Mouse (Mus musculus) spleen, postnatal 36 days (tissue): ENCODE data around the gene Rps21.
A peak's percentile ranks its signal among the peaks of the same experiment; 100 is the strongest.

Source experiments
- DNase-seq, 2 experiments: peaks; one replicate each; pipeline ENCODE4 v3.0.0; 2022; ENCODE audit warnings: low spot score in 2 of 2, mixed read lengths in 1 of 2

The Rps21 gene

DNA sequence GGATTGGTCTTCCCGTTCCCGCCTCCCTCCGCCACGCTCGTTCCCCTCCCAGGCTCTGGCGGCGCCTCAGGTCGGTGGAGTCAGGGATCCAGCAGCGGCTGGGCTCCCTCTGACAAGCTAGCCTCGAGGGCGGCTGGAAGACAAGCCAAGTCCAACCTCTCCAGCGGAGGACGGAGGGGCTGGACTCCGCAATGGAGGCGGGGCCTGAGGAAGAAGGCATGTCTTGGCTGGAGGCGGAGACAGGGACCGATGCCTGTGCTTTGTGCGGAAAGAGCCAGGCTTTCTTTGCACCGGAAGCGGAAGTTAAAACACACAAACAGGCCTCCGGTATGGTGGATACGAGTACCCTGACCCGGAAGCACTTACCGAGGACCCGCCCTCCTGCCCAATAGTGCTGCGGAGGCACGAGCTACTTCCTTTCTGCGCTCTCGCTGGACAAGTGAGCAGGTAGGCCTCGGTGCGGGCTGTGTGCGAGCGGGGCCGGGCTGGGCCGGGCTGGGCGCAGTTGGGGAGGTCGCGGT, at the start of gene Rps21:
TSS of gene Rps21 (plus strand) at position 377 of the 521 bp plus-strand sequence.
- DNase-seq = peak; percentile 97 to 98

DNA sequence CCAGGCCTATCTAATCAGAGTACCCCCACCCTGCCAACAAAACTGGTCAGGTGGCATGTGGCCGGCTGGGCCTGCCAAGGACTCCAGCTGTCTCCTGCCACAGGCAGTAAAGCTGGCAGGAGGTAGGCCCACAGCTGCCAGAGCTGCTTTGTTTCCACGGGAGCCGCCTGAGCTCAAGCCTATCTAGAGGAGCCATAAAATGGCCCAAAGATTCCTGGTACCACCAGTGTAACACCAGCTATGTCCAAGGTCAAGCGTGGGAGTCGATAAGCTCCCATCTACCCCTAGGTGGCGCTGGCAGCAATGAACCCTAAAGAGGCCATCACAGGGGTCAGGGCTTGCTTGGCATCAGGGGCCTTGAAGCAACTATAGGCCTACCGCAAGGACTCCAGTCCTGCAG, 49.3 kb upstream of the Rps21 start:
- DNase-seq = no peak

DNA sequence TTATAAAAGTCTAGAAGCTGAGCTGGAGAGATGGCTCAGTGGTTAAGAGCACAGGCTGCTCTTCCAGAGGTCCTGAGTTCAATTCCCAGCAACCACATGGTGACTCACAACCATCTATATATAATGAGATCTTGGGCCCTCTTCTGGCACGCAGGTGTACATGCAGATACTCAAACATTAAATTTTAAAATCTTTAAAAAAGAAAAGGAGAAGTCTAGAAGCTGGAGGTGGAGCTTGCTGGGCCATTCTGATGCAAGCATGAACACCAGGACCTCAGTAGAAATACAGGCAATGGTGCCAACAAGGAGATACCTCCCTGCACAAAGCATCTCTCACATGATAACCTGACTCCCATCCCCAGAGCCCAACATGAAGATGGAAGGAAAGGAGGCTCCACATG, 48.2 kb upstream of the Rps21 start:
- no peak for DNase-seq

DNA sequence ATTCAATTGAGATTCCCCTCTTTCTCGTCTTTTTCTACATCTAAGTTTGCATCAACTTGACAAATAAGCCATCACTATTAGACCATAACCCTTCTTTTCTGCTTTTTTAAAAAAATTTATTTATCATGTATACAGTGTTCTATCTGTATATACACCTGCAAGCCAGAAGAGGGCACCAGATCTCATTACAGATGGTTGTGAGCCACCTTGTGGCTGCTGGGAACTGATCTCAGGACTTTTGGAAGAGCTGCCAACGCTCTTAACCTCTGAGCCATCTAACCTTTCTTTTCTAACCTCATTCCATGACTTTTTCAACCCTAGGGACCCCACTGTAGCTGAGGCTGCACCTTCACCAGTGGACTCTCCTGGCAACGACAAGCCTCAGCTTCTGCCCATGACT, 44.9 kb upstream of the Rps21 start:
- no peak for DNase-seq

DNA sequence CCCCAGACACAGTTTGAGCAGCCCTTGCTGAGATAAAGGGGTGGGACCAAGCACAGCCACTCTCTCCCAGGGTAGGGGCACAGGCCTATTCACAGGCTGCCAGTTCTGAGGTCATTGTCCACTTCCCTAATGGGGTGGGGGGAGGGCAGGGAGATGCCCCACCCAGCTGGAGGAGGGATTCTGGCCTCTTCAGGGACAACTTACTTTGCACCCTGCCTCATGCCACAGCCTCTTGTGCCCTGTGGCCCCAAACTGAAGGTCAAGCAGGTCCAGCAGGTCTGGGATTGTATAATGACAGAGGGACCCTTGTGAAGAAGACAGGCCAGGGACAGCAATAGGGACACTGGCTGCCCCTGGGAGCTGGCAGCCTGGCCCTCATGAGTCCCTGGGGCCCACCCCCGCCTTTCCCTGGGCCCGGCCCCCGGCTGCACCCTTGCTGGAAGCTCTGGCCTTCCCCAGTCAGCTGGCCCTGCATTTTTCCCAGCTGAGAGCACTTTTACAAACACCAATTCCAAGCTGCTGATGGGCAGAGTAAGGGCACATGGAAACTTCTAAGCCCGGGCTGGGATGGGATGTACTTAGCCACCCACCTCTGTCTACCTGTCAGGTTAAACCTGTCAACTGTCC, 42.7 kb upstream of the Rps21 start:
- no peak for DNase-seq

DNA sequence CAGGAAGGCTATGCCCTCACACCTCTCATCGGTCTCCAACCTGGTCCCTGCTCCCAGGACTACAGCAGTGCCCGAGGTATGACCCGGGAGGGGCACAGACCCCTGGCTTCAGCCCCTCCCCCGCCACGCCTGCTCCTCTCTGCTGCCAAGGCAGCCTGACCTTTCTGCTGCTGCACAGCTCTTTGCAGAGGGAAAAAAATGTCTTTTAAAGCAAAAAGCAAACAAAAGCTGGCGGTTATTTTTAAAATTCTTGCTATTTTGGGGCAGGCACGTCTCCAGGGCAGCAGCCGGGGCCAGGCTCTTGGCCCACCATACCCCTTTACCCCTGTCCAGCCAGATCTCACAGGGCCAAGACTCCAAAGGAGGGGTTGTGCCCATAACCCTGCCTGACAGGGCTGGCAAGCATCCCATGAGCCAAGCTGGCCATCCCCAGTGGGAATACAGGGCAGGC, 42.1 kb upstream of the Rps21 start:
- DNase-seq = no peak

DNA sequence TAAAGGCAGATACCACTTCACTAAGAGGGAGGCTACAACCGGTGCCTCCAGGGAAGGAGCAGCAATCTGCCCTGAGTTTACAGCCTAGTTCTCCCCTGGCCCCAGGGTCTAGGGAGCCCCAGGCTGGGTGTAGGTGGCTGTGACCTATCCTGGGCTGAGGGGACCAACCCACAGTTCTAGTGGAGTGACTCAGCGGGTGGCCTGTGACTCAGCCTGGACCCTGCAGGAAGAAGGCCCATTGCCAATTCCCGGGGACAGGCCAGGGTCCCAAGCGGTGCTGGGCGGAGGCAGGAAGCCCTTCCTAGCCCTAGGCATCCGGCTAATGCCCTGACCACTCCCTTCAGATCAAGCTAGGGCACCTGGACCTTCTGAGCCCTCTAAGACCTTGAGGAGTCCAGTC, 41.2 kb upstream of the Rps21 start:
- no peak for DNase-seq

DNA sequence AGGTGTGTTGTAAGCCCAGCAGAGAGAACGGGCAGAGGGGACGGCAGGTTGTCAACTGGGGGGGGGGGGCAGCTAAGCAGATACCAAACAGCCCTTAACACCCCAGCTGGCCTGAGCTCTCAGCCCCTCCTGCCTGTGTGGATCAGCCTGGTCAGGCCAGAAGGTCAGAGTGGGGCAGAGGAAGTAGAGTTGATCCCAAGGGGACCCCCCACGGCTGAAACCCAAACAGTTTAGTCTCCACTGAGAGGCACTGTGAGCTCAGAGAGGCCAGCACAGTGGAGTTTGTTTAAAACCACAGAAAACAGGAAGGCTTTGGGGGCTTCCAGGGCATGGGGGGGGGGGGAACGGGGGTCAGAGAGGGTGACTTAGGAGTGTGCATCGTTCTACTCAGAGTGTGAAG, 40.3 kb upstream of the Rps21 start:
- DNase-seq = no peak

DNA sequence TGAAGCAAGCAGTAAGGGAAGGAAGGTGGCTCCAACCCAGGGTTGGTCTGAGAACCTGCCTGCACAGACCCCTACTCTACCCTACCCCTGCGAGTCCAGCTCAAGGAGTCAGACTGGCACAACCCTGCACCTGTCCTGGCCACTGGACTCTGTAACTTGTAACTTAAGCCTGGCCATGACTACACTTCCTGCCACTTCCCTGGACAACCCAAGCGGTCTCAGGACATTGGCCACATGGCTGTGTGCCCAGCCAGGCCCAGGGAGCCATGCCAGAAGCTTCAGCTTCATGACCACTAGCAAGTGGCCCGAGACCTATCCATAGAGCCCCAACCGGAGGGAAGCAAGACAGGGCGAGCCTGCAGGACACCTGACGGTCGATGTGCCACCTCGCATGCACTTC, 39.6 kb upstream of the Rps21 start:
- no peak for DNase-seq

DNA sequence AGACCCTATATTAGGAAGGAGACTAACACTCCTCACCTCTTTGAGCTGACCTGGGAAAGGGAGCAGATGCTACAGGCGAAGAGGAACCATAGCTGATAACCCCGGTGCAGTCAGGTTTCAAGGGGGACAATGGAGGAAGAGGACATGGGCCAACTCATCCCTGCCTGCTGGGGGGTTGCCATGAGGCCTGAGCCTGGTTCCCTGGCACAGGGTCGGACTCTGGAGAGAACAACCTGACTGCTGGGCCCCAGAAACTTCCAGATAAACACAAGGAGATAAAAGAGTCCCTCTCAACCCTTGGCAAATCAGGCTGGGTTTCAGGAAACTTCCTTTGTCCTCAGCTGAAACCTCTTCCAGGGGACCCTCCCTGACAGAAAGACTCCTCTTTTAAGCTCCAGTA, 38.9 kb upstream of the Rps21 start:
- no peak for DNase-seq

DNA sequence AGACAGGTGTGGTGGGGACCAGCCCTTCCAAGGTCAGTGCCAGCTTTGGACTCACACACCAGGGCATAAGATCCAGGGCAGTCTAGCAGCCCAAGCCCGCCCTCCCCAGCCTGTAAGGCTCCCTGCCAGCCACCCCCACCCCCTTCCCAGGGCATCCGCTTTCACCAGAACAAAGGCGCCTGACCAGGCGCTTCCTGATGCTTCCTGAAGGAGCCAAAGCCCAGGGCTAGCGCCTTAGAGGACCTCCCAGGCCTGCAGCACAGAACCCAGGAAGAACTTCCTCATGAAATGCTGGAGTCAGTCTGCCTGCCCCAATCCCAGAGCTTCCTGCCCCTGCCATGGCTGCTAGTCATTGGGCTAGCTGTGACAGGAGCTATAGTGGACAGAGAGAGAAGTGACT, 38.5 kb upstream of the Rps21 start:
- DNase-seq = no peak

DNA sequence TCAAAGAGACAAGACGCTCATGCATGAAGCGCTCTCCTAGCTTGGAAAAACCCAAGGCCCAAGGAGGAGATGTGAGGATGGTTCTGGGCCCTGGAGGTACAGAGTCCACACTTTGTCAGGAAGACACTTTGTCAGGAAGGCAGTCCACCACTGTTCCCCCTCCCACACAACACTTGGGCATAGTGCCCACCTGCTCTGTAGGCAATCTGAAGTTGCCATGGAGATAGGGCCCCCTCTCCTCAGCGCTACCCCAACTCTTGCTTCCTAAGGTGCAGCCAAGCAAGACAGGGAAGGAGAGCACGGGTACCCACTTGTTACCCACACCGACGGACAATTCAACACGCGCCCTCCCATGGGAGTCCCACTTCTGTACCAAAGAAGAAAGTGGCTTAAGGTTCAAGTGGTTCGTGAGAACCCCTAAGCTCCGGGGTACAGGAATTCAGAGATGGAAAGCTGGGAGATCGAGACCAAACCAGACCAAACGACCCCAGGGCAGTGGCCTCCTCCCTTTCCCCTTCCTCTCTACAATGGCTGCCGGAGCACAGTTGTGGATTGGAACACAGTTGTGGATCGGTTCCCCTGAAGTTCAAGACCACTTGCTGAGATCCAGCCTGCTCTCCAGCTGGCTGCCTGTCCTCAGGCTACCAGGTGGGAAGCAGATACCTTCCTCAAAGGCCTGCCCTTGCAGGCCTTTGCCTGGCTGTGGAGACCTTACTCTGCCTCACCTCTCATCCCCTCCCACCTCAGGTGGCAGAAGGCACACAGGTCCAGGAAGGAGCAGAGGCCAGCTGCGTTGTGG, 37.8 kb upstream of the Rps21 start:
- DNase-seq = no peak

DNA sequence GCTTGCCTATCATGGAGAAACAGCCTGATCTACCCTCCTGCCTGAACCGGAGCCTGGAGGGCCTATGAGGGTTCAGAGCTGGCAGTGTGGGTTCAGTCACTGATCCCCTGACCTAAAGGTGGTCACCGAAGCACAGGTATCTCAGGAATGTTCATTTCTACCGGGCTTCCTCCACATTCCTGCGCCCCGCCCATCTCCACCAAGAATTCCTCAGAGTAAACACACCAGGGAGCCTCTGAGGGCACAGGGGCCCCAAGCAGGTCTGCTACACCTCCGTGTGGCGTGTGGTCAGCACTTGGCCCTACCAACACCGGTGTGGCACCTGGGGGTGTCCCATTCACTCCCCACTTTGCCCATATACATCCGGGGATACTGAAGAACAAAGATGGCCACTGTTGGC, 37.0 kb upstream of the Rps21 start:
- no peak for DNase-seq

DNA sequence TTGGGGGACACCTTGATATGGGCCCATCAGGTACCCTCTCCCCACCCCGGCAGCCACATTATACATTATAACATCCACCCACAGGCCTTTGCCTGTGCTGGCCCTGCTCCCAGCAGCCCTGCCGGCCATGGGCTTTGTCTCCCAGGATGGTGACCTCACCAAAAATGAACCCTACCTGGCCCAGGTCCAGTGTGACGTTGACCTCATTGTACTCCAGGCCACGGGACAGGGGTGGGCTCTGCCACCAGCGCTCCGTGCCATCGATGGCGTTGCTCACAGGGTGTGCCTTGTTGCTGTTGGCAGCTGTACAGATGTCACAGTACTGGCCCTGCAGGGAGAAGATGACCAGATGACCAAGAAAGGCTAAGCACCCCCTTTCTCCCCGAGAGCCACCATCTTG, 36.1 kb upstream of the Rps21 start:
- DNase-seq = no peak

DNA sequence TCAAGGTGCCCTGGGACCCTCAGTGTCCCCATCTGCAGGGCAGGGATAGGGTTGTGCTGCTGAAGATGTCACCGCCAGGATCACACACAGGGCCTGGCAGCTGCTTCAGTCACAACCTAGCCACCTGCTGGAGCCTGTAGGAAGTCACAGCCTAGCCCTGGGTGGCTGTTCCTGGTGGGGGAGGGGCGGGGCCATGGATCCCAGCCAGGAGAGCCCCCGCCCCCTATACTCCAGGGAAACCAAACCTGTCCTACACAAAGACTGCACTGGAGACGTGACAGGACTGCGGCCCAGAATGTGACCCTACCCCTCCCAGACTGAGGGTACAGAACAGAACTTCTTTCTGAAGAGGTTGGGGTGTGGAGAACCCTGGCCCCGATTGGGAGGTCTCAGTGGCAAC, 34.9 kb upstream of the Rps21 start:
- DNase-seq = no peak

DNA sequence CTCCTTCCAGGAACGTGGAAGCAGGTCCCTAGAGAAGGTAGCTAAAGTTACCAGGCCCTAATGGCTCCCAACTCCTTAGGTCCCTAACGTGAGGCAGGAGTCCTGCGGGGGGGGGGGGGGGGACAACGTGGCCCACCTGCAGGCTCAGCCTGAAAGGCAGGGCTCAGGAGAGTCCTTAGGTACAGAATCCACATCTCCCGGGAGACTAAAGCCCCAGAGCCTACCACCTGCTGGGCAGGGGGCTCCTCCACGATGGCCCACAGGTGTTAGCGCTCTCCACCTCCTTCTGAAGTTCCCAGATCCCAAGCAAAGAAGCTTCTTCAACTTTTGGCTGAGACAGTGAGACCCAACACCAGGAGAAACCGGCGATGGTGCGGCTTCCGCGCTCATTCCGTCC, 32.5 kb upstream of the Rps21 start:
- no peak for DNase-seq

DNA sequence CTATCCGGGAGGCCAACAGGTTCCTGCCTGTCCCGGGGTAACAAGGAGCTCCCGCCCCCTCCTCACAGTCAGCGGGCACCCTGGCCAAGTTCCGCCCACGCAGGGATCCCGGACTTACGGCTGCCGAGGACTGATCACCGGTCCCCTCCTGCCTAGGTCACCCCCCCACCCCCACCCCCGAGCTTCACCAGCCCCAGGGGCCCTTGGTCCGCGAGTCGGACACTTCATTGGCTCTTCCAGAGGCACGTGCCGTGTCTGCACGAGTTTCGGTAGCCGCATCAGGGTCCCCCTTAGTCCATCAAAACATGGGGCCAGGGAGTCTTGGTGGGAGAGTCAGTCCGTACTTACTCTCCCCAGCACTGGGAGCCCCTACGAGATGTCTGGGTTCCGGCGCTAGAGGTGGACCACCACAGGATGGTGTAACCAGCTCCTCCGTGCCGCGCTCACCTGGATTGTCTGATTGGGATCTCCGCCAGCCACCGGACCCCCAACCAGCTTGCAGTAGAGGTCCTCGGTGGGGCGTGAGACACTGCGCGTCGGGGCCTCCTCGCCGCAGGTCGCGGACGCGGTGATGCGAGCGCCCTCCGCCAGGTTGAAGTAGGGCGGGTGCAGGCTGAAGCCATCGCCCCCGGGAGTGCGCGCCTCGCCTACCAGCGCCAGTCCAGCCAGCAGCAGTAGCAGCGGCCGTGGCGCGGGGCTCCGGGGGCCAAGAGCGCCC, 32.0 kb upstream of the Rps21 start:
- DNase-seq = no peak

DNA sequence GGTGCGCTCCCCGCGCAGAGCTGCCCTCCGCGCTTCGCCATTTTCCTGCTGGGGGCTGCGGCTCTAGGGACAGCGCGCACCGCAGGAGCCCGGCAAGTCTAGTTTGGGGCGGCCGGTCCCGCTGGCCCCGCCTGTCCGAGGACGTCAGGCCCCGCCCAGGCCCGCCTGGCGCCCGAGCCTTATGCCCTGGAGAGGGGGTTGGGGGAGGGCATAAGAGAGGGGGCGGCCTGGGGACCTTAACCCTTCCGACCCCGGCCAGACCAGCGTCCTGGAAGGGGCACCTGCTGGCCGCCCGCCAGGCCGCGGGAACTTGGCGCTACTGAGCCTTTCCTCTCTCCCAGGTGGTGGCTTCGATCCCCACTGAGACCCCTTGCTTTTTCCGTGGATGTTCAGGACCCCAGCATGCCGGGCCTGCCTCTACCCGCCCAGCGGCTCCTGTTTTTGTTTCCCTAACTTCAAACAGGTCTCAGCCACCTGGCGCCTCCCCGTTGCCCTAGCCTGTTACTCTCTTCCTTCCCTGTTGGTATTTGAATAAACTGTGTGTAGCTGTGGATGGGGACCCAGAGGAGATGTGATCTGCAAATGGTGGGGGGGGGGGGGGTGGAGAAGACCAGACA, 31.3 kb upstream of the Rps21 start, which contains the start of gene Lama5:
TSS of gene Lama5 (minus strand) at position 98 of the 617 bp plus-strand sequence.
- DNase-seq = no peak

DNA sequence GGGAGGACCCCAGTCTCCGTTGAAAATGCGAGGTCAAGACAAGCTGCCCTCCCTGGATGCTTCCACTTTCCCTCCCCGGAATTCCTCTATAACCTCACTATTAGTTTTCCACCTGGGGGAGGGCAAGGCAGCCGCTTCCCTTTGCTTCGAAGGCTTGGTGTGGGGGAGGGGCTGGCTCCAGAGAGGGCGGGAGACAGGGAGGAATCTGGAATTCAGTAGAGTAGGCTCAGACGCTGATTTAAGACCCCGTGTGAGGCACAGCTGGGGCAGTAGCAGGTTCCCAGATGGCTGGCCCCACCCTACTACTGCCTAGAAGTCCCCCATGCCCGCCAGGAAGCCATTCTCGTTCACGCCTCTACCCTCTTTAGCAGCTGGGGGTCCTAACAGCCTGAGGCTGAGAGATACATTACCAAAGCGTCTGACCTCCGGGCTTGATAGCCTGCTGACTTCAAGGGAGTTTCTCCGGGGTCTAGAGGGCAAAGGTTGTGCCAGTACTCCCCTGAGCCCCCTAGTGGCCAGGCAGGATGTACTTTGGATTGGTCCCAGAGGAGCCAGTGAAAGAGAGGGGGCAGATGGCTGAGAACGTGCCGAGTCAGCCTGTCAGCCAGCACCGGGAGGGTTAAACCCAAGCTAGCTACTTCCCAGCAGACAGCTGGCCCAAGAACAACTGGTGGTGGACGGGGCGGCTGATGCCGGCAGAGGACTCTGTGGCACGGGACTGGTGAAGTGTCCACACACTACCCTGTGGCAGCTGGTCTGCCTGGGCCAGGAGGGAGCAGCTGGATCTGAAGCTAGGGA, 29.7 kb upstream of the Rps21 start:
- peak in 1 of 2 experiments; percentile 30 for DNase-seq

DNA sequence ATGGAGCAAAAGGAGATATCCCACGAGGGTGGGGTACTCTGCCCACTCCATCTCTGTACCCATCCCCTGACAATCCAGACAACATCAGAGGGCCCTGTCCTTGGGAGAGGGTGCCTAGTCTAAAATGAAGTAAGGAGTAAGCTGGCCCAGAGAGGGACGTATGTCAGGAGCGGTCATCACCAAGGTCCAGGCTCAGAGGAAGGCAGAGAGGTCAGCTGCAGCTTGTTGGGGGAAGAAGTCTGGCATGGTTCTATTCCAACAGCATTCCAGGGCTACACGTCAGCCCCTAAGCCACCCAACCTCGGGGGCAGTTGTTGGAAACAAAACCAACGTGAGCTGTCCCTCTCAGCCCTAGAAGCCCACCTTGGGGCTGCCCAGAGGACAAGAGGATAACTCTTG, 29.1 kb upstream of the Rps21 start:
- DNase-seq = no peak

DNA sequence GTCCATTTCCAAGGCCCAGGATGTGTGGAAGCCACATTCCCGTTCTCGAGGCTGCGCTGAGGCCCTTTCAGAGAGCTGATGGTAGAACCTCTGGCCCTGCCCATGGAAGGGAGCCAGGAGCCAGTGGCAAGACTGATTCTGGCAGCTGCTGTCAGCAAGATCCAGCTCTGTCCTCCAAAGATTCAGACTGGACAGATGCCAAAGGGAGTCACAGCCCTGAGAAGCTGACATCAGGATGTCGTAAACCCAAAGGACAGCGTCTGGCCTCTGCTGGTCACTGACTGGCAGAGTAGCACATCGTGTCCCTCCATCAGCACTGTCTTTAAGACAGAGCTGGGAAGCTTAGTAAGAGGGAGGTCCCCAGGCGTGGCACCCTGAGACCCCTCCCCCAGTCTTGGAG, 28.6 kb upstream of the Rps21 start:
- no peak for DNase-seq
